Comparison of ENCODE assay signal across 18 mouse cellular contexts in genomic region chr14:26812734-26813133, GRCm38 (mm10).
DNase-seq lines count a peak whose midpoint lies in the region; TF ChIP-seq lines count a peak whose summit lies in the region.
"Had no signal": no experiment of that assay in that cellular context is flagged by ENCODE, and none has a peak within 500 bp of the region (broad histone marks: within the 10 kb centered on the region; RNA-seq: fewer than 3 reads in every experiment).

No protein-coding gene starts in this region.

- TF ChIP-seq POLR2A in thymus, adult 2 months (IDR thresholded peaks at IDR 0.05; ENCODE audit: control insufficient read depth, extremely low read depth, insufficient read depth, low read length, poor library complexity) = no peak

- intact Hi-C loops in left cerebral cortex, postnatal 4 days (cut with DNase I) = no loop called here

- WGBS in thymus, adult 2 months = 95% methylated on average over 11 of the region's 11 CpGs

- DNase-seq in cerebellum, postnatal 25 days = peak; percentile 19 to 43
- no peak for DNase-seq in cerebellum, postnatal 4 days (ENCODE audit: low spot score in 2 of 2)
- DNase-seq in kidney, adult 9 months = peak; percentile 15
- DNase-seq in kidney, adult 11 months = no peak
- DNase-seq in left cerebral cortex, postnatal 4 days = peak; percentile 39
- DNase-seq in left cerebral cortex, adult 8-10 months (ENCODE audit: low spot score in 2 of 2) = no peak
- DNase-seq in testis, postnatal 10 days (ENCODE audit: low spot score) = peak; percentile 52
- no peak for DNase-seq in thymus, adult 2 months
- DNase-seq: adrenal gland, postnatal 14 days; cerebellum, adult 8-10 months; gastrocnemius, postnatal 10 days; heart, adult 2 months; heart, postnatal 14 days had no signal

- TF ChIP-seq CTCF in thymus, adult 2 months (IDR thresholded peaks at IDR 0.05; ENCODE audit: borderline replicate concordance, control insufficient read depth, extremely low read depth, insufficient read depth, low read length, poor library complexity) = no peak

- no peak overlapping the region for H3K4me3 ChIP-seq in thymus, adult 2 months (ENCODE audit: control insufficient read depth, insufficient read depth, low read length)
- H3K4me3 ChIP-seq: embryonic facial prominence, embryonic 13.5 days; forebrain, embryonic 12.5 days; heart, adult 2 months; heart, embryonic 15.5 days had no signal

- H3K27me3 ChIP-seq in thymus, adult 2 months (ENCODE audit: control insufficient read depth, insufficient read depth, low read length) = no peaks in the 10 kb centered on the region
- H3K27me3 ChIP-seq: CH12.LX; embryonic facial prominence, embryonic 13.5 days; forebrain, embryonic 12.5 days; heart, embryonic 15.5 days had no signal

- H3K27ac ChIP-seq in thymus, adult 2 months (ENCODE audit: control insufficient read depth, insufficient read depth, low read length) = no peak overlapping the region
- H3K27ac ChIP-seq: embryonic facial prominence, embryonic 13.5 days; forebrain, embryonic 12.5 days; heart, adult 2 months; heart, embryonic 15.5 days; hindbrain, embryonic 14.5 days had no signal

- H3K4me1 ChIP-seq in thymus, adult 2 months (replicated peaks; ENCODE audit: control insufficient read depth, insufficient read depth, low read length) = no peaks in the 10 kb centered on the region
- H3K4me1 ChIP-seq: embryonic facial prominence, embryonic 13.5 days; forebrain, embryonic 12.5 days; heart, embryonic 15.5 days had no signal

- H3K36me3 ChIP-seq in thymus, adult 2 months (ENCODE audit: control insufficient read depth, insufficient read depth, low read length) = no peaks in the 10 kb centered on the region
- H3K36me3 ChIP-seq: embryonic facial prominence, embryonic 13.5 days; forebrain, embryonic 12.5 days; heart, embryonic 15.5 days had no signal

Comparison
In these comparisons a context has a peak if more than half of its experiments do, and no peak if none do; other contexts are left out.
1. DNase-seq: peak in cerebellum, postnatal 25 days (2 of 2), kidney, adult 9 months (single experiment), left cerebral cortex, postnatal 4 days (single experiment) and testis, postnatal 10 days (single experiment); none in cerebellum, postnatal 4 days (0 of 2), kidney, adult 11 months (single experiment), left cerebral cortex, adult 8-10 months (0 of 2) and thymus, adult 2 months (single experiment).